Mouse (Mus musculus): ENCODE results near the gene Pnp. TPM values are rescaled to one million over a fixed set of nuclear protein-coding genes. Genes with fewer than 3 reads are reported as not detected.
"Not testable (repeated sequence)": the region's sequence is repeated elsewhere in the genome, so short reads cannot be mapped to it uniquely, and the experiment has no call there.

The Pnp gene
- total RNA-seq, 2 experiments from 2014 or later: 3.6 to 5.9 TPM

DNA sequence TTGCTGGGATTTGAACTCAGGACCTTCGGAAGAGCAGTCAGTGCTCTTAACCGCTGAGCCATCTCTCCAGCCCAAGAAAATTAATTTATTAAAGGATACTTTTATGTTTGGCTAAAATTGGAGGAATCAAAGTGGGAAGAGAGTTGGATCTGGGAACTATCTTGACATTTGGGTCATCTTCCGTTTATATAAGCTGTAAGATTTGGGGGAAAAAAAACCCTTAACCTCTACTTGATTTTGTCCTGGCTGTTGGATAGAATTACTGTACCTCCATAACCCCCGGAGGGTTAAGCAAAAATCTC, 26.1 kb upstream of the Pnp start:
- intact Hi-C loops (cut with DNase I): no loop called here
- no peak for DNase-seq
- TF ChIP-seq CTCF (IDR thresholded peaks at IDR 0.05): no peak; the same call in 1 of the 2 replicates
- H3K4me3 ChIP-seq: no peak overlapping the region
- no peak overlapping the region for H3K27ac ChIP-seq

DNA sequence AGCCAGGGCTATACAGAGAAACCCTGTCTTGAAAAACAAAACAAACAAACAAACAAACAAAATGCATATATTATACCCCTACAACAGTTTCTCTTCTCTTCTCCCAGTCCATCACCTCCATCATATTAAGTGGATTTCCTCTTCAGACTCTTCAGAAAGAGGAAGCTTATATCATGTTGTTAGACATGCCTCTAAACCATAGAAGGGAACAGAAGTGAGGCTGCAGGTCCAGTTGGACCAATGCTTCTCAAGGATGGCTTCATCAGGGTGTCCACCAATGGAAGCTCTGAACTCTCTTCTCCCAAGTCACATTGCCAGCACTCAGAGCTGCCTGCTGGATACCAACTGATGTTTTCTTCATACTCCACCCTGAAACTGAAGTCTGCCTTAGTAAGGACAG, 25.6 kb upstream of the Pnp start:
- DNase-seq; intact Hi-C loops (cut with DNase I); H3K4me3 ChIP-seq; H3K27ac ChIP-seq: not testable (repeated sequence)

DNA sequence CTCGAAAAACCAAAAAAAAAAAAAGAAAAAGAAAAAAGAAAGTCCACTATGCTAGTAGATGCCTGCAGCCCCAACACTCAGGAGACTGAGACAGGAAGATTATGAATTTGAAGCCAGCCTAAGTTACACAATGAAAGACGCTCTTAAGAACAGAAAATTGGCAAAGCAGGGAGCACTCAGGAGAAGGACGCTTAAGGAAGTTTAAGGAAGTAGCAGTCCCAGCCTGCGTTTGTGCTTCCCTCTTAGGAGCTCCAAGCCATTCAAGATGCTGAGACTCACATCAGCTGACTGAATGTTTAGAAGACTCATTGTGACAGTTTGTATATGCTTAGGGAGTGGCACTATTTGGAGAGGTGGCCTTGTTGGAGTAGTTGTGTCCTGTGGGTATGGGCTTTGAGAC, 22.8 kb upstream of the Pnp start:
- no peak for TF ChIP-seq CTCF (IDR thresholded peaks at IDR 0.05)
- no peak overlapping the region for H3K27ac ChIP-seq
- DNase-seq: no peak
- intact Hi-C loops (cut with DNase I): no loop called here
- no peak overlapping the region for H3K4me3 ChIP-seq

DNA sequence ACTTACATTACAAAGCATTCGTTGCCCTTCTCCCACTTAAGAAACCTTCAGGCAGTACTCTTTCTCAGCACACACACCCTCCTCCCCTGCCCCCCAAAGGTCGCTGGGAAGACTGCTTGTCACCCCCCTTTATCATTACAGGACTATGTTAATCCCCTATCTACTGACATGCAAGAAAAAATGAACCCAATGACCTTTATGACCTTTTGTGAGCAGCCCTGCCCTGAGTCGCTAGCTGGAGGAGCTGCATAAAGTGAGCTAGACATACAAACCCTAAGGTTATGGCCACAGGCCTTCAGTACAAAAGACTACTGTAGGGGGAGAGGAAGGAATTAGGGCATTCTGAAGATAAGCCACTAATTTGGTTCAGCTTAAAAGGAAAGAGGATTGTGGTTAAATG, 19.5 kb upstream of the Pnp start:
- DNase-seq: no peak
- intact Hi-C loops (cut with DNase I): no loop called here
- Histone ChIP-seq H3K4me3 (no peak overlapping the region), H3K27ac (no peak overlapping the region)
- TF ChIP-seq CTCF (IDR thresholded peaks at IDR 0.05): no peak

DNA sequence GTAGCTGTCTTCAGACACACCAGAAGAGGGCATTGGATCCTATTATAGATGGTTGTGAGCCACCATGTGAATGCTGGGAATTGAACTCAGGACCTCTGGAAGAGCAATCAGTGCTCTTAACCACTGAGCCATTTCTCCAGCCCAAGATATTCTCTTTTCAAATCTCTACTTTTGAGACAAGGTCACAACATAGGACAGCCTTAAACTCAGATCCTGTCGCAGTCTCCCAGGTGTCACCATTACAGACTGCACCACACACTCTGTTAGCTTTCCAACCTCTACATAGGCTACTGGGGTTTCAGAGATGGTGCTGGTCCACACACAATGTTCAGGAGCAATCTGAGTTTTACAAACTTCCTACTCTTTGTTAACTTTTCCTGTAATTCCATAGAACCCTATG, 7.4 kb upstream of the Pnp start:
- Histone ChIP-seq H3K4me3 (peak overlapping the region; percentile 84), H3K27ac (peak overlapping the region; percentile 94)
- intact Hi-C loops (cut with DNase I); DNase-seq: not testable (repeated sequence)

DNA sequence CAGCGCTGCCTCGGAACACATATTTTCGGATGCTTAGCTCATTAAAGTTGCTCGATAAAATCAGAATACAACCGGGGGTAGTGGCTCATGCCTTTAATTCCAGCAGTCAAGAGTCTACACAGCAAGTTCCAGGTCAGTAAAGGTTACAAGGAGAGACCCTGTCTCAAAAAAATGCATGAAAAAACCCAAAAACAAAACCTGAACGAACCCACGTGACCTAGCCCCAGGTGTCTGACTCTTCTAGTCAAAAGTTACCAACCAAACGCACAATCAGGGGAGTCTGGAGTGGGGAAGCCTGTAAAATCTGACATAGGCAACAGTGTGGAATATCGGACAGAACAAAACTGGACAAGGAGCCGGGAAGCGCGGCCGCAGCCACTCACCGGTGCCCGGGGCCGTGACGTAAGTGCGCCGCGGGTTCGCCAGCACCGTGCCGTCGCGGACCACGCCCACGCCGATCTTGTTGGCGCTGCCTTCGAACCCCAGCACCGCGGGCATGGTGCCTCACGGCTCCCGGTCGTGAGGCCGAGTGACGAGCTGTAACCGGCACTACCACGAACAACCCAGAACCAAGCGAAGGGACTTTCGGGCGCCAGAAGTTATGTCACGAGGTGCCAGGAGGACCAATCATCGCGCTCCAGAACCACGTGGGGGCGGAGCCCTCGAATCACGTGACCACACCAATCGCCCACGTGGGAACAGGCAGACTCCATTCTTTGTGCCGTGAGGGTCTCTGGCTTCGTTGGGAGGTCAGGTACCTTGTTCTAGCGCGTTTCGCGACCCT, 6.4 kb upstream of the Pnp start, which contains the start of the genes Osgep and Apex1:
Gene Osgep (minus strand): TSS at position 613 of the 784 bp plus-strand sequence.
Gene Apex1 (plus strand): TSS at position 688 of the 784 bp plus-strand sequence.
- H3K4me3 ChIP-seq: peak within 1 kb of the TSS; percentile 84
- no peak for TF ChIP-seq CTCF (IDR thresholded peaks at IDR 0.05)
- intact Hi-C loops (cut with DNase I): loop anchor here (2.0 kb wide), 1 partner anchor 28 kb away; the partner anchor contains the start of gene Klhl33
- DNase-seq: peak; percentile 96
- peak within 1 kb of the TSS; percentile 94 for H3K27ac ChIP-seq

DNA sequence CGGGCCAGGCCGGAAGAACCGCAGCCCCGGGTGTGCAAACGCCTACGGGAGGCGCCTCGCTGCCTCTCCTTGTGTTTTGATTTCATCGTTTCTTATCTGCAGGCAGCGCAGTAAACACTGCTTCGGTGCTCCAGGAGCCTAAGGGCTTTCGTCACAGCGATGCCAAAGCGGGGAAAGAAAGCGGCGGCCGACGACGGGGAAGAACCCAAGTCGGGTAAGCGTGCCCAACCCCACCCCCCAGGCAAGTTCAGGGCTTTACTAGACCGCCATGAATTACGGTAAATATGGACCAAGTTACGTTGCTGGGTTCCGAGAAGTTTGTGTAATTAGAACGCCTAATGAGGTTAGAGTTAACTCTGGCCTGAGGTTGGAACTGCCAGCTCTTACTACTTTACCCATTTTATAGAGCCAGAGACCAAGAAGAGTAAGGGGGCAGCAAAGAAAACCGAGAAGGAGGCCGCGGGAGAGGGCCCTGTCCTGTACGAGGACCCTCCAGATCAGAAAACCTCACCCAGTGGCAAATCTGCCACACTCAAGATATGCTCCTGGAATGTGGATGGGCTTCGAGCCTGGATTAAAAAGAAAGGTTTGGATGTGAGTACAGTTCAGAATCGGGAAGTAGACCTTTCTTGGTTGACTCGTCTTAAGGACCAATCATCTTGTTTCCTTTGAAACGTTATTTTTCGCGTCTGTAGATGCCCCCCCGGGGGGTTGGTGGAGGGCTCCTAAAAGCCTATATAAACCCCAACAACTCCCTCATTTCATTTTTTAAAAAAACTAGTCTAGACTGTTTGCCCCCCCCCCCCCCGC, 5.6 kb upstream of the Pnp start:
- no peak for TF ChIP-seq CTCF (IDR thresholded peaks at IDR 0.05)
- Histone ChIP-seq H3K4me3 (peak overlapping the region; percentile 84), H3K27ac (peak overlapping the region; percentile 94)
- intact Hi-C loops (cut with DNase I): loop anchor here (2.0 kb wide), 1 partner anchor 29 kb away; the partner anchor contains the start of gene Klhl33
- no peak for DNase-seq

DNA sequence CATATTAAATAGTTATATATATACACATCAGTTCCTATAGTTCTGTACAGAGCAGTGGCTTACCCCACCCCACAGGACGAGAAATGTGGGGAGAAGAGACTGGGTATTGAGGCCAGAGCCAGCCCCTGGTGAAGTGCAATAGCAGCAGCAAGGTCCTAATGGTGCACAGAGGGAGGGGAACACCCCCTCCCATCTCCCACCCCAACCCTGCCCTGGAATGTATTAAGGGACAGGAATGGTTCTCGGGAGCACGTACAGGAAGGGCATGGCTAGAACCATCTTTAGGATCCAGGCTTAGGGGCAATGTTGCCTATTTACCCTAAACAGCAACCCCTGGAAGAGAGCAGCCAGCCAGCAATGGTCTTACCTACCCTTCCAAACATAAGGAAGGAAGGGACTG, 3.5 kb upstream of the Pnp start:
- H3K27ac ChIP-seq: no peak overlapping the region; the same call in 1 of the 2 replicates
- intact Hi-C loops (cut with DNase I): no loop called here
- TF ChIP-seq CTCF (IDR thresholded peaks at IDR 0.05): no peak
- no peak for DNase-seq
- no peak overlapping the region for H3K4me3 ChIP-seq

DNA sequence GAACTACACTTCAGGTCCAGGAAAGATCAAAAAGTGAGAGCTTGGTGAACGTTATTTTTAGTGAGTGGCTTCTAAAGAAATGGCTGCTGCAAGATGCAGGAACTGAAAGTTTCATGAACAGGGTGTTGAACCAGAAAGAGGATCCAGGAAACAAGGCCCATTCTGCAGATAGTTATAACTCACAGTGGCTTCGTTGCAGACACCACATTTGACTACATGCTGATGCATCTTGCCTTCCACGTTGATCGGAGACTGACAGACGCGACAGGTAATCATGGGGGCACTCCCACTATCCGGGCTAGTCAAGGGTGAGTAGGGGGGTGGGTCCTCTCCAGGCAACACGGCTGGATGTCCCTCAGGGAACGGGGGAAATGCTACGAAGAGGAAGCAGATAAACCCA, 931 bp upstream of the Pnp start:
- Histone ChIP-seq H3K27ac (peak overlapping the region; percentile 98), H3K4me3 (peak overlapping the region; percentile 76)
- no peak for DNase-seq
- intact Hi-C loops (cut with DNase I): loop anchor here (5.0 kb wide), 1 partner anchor 123 kb away; the partner anchor contains the start of genes Ccnb1ip1 and Parp2
- no peak for TF ChIP-seq CTCF (IDR thresholded peaks at IDR 0.05)

DNA sequence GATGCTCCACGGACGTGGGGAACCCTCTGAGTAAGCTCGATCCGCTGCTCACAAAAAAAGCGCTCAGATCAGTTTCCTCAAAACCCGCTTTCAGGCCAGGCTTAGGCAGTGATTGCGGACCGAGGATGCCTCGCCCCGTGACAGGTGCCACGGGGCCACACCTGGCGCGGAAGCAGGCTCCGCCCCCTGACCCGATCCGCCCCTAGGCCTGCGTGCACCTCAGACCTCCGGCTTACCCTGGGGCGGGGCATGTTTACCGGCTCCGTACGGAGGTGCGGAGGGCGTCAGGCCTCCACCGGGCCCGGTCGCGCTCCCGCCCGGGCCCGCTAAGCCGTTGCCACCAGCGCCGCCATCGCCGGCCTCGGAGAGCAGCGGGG, 517 bp upstream of the Pnp start:
- peak overlapping the region; percentile 76 for H3K4me3 ChIP-seq
- intact Hi-C loops (cut with DNase I): loop anchor here (5.0 kb wide), 1 partner anchor 123 kb away; the partner anchor contains the start of genes Ccnb1ip1 and Parp2
- TF ChIP-seq CTCF (IDR thresholded peaks at IDR 0.05): no peak
- DNase-seq: no peak
- H3K27ac ChIP-seq: peak overlapping the region; percentile 98

DNA sequence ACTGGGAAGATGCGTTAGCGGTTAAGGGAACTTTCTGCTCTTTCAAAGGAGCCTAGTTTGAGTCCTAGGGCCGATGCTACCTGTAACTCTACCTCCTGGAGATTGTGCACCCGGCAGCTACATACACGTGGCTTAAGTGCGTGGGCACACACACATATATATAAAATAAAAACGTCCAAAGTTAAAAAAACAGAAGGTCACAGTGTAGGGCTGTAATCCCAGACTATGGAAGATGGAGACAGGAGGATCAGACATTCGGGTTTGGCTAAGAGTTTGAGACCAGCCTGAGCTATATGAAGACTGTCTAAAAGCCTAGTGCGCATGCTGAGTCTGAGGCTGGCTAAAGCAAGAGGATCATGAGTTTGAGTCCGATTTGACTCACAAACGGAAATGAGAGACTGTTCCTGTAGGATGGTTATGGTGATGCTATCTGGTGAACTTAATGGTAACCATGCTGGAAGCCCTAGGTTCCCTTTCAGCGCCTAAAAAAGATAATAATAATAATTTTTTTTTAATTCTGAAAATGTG, 675 bp downstream of the Pnp start:
- peak overlapping the region; percentile 76 for H3K4me3 ChIP-seq
- TF ChIP-seq CTCF (IDR thresholded peaks at IDR 0.05): no peak
- intact Hi-C loops (cut with DNase I): loop anchor here (5.0 kb wide), 1 partner anchor 124 kb away; the partner anchor contains the start of genes Ccnb1ip1 and Parp2
- H3K27ac ChIP-seq: peak overlapping the region; percentile 98
- DNase-seq: no peak

DNA sequence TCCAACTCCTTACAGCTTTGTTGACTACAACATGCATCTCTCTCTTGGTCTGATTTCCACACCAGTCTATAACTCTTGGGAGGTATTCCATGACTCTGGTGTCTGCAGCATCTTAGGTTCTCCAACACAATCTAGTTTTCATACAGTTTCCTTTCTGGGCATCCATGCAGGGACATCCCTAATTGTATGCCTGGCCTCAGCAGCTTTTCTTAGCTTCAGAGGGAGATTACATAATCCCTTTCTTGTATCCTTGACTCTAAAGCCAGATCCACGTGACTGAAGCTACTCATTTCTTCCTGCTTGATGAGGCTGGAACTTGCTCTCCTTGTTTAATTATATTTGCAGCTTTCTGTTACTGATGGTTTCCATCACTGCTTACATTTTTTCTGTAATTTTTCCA, 5.8 kb downstream of the Pnp start:
- DNase-seq: no peak
- Histone ChIP-seq H3K4me3 (no peak overlapping the region), H3K27ac (no peak overlapping the region)
- intact Hi-C loops (cut with DNase I): no loop called here
- TF ChIP-seq CTCF (IDR thresholded peaks at IDR 0.05): no peak
